Mouse (Mus musculus): ENCODE data around the gene Rab1b. TPM values are rescaled to one million over a fixed set of nuclear protein-coding genes. Genes with fewer than 3 reads are reported as not detected.

Rab1b gene
- polyA plus RNA-seq, 1 experiment, result 148 TPM

DNA sequence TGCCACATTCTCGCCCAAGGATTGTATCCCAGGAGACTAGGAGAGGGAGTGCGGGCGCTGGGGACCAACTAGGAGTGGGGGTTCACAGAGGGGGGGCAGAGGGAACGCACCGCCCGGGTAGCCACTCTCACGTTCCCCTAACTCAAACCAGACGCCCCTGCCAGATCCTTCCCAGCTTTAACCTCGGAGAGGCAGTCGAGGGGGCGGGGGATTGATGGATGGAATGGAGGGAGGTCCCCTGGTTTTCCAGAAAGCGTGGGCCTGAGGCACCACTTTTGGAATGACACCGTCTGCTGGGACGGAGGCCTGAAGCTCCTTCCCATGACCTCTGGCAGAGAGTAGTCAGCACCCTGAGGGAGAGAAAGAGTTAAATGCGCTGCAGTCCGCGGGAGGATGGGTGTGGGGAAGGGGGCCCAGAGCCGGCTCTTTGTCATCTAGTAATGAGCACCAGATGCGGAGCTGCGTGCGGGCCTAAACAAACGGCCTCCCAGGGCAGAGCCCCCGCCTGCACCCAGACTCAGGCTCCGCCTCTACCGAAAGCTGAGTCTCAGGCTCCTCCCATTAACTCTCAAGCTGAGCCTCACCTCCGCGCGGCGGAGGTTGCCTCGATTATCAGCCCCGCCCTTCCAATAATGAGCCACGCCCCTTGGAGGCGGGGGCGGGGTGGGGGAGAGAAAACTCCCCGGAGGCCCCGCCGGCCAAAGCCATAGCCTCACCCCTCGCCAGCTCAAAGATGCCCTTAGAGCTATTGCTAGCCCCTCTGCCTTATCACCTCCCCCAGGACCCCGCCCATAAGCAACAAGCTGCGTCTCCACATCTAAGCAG lies 35.1 kb downstream of the Rab1b start:
- DNase-seq (ENCODE audit: low spot score), result no peak

DNA sequence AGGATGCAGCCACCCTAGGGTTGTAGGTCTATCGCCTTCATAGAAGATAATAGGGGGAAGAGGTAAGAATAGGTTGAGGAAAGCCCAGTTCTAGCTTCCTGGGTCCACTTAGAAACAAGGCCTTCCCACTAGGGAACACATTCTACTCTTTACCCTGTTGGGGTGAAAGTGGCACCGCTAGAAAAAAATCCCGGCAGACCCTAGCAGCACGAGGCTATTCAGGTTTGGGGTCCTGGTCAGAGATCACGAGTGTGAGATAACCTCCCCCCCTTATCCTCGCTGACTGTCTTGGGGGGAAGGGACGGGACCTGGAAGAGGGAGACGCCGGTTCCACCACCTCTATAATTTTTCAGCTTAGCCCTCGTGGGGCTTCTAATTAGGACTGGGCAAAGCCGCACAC lies 35.8 kb downstream of the Rab1b start:
- no peak for DNase-seq (ENCODE audit: low spot score)

DNA sequence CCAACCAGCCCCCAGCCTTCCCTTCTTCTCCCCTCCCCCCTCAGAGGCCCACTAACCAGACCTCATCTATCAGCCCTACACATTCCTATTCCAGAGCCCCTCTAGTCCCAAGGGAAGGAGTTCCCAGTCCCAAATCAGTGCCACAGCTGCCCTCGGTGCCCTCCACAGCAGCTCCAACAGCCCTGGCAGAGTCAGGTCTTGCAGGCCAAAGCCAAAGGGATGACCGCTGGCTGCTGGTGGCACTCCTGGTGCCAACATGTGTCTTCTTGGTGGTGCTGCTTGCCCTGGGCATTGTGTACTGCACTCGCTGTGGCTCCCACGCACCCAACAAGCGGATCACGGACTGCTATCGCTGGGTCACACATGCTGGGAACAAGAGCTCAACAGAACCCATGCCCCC lies 36.9 kb downstream of the Rab1b start:
- no peak for DNase-seq (ENCODE audit: low spot score)

DNA sequence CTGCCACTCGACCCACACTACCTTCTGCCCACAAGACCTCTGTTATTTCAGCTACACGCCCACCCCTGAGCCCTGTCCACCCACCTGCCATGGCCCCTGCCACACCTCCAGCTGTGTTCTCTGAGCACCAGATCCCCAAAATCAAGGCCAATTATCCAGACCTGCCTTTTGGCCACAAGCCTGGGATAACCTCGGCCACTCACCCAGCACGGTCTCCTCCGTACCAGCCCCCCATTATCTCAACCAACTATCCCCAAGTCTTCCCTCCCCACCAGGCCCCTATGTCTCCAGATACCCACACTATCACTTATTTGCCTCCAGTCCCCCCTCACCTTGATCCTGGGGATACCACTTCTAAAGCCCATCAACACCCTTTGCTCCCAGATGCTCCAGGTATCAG lies 37.4 kb downstream of the Rab1b start:
- DNase-seq (ENCODE audit: low spot score), result no peak

DNA sequence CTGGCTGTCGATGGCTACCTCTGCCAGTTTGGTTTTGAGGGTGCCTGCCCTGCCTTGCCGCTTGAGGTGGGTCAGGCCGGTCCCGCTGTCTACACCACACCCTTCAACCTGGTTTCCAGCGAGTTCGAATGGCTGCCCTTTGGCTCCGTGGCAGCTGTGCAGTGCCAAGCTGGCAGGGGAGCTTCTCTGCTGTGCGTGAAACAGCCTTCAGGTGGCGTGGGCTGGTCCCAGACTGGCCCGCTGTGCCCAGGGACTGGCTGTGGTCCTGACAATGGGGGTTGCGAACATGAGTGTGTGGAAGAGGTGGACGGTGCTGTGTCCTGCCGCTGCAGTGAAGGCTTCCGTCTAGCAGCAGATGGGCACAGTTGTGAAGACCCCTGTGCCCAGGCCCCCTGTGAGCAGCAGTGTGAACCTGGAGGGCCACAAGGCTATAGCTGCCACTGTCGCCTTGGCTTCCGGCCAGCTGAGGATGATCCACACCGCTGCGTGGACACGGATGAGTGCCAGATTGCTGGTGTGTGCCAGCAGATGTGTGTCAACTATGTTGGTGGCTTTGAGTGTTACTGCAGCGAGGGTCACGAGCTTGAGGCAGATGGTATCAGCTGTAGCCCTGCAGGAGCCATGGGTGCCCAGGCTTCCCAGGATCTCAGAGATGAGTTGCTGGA lies 38.2 kb downstream of the Rab1b start:
- DNase-seq (ENCODE audit: low spot score), result no peak

DNA sequence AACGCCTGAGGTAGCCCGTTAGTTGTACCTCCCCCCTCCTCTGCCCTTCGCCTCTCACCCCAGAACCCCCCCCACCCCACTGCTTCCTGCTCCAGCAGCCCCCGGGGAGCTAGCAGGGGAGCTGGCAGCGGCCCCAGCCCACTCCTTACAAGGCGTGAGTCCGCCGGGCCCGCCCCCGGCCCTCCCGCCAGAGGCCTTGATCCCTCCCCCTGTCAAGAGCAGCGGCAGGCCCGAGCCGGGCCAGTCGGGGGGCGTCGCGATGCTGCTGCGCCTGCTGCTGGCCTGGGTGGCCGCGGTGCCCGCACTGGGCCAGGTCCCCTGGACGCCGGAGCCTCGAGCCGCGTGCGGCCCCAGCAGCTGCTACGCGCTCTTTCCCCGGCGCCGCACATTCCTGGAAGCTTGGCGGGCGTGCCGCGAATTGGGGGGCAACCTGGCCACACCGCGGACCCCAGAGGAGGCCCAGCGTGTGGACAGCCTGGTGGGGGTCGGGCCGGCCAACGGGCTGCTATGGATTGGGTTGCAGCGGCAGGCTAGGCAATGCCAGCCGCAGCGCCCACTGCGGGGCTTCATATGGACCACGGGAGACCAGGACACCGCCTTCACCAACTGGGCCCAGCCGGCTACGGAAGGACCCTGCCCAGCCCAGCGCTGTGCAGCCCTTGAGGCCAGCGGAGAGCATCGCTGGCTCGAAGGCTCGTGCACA lies 38.9 kb downstream of the Rab1b start, which contains the start of gene Cd248:
Gene Cd248 (plus strand): TSS at position 212 of the 703 bp plus-strand sequence.
- no peak for DNase-seq (ENCODE audit: low spot score)

DNA sequence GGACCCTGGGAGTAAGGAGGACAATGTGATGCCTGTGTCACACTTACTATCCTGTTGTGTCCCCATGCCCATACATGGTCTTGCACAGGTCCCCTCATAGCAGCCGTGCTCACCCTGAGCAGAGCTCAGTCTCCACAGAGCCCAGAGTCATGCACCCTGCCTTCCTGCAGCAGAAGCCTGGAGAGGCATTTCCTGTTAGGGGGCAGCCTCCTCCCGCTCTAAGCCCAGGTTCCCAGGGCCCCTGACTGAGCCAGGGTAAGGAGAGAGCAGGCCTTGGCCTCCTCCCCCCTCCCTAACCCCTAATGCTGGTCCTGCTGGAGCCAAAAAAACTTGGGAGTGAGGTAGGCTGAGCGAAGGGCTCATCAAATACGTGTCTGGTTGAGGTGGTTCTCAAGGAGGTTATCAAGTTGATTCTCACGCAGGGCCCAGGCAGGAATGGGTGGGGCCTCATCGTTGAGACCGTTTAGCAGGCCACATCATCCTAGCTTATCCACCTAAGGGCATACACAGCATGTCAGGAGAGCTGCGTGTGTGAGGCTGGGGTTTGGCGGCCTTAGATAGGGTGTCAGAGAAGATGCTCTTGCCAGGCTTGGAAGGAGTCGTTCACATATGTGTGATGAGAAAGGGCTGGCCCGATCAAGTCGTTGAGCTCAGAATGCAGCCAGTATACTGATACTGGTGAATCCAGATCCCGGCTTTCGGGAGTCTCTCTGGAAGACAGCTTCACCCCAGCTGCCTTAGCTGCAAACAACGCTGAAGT lies 39.7 kb downstream of the Rab1b start:
- DNase-seq (ENCODE audit: low spot score), result no peak

- DNase-seq (ENCODE audit: low spot score), result no peak
These were observed 41.8 kb downstream of the Rab1b start for GRCm38 (mm10) chr19:5065104-5065503.

DNA sequence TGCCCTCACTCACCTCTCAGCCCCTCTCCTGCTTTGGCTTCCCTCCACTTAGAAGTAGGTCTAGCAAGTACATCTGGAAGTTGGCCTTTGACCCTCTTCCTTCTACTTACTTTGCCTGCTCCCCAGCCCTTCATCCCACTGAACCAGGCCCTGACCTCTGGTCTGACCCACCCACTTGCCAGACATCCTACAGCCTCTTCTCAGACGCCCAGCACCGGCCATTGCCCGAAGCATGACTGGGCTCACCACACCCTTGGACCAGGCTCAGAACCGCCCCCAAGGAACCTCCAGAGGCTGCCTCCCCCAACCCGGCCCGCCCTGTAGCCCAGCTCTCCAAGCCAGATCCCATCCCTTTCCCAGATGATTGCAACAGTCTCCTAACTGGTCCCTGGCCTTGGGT lies 44.4 kb downstream of the Rab1b start:
- DNase-seq (ENCODE audit: low spot score), result no peak

DNA sequence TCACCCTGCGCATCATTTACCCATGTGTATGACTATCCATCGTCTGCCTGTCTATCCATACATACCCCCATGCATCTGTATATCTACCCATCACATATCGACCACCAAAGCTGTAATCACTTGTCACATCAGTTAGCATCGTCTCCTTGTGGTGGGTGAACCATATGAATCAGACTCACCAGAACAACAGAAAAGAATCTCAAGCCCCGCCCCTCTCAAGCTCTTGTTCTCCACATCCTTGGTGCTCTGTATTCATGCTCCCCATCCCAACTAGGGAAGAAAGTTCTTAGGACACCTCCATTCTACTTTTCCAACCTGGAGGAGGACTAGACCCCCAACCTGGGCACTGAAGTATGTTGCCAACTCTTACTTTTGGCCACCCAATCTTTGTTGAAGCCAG lies 44.8 kb downstream of the Rab1b start:
- DNase-seq (ENCODE audit: low spot score), result no peak

DNA sequence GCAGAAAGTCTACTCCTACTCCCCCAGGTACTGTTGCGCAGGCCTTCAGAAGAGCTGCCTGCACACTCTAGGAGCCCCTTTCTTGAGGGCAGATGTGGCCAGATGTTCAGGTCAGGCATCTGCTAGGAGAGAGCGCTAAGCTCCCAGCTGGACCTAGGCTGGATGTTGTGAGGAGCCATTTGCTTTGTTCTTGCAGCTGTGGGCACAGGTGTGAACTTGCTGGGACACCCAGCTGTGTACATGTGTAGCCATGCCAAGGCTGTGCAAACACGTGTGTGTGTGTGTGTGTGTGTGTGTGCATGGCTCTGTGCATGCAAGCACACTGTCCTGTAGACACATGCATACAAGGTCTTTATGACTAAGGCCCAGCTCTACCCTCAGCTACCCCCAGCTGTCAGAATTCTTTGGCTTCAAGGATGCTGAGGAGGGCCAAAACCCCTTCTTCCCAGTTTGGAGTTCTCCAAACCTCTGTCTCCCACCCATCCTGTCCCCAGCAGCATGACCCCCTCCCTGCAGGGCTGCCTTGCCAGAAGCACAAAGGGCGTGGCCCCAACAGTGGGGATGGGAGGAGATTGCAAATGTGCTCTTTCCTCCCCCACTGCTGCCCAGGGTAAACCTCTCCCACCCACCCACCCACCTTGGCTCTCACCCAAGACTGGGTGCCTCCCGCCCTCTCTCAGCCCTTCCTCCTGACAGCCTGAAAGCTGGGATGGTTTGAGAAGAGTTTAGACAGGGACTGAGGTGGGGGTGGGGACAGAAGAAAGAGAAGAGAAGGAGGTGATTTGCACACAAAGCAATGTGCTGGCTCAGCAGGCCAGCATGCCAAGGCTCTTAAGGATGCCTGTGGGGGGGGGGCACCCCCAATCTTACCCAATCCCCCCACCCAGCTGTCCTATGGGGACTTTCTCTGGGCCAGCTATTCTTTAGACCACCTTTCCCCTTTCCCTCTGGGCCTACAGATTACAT lies 46.2 kb downstream of the Rab1b start:
- no peak for DNase-seq (ENCODE audit: low spot score)

DNA sequence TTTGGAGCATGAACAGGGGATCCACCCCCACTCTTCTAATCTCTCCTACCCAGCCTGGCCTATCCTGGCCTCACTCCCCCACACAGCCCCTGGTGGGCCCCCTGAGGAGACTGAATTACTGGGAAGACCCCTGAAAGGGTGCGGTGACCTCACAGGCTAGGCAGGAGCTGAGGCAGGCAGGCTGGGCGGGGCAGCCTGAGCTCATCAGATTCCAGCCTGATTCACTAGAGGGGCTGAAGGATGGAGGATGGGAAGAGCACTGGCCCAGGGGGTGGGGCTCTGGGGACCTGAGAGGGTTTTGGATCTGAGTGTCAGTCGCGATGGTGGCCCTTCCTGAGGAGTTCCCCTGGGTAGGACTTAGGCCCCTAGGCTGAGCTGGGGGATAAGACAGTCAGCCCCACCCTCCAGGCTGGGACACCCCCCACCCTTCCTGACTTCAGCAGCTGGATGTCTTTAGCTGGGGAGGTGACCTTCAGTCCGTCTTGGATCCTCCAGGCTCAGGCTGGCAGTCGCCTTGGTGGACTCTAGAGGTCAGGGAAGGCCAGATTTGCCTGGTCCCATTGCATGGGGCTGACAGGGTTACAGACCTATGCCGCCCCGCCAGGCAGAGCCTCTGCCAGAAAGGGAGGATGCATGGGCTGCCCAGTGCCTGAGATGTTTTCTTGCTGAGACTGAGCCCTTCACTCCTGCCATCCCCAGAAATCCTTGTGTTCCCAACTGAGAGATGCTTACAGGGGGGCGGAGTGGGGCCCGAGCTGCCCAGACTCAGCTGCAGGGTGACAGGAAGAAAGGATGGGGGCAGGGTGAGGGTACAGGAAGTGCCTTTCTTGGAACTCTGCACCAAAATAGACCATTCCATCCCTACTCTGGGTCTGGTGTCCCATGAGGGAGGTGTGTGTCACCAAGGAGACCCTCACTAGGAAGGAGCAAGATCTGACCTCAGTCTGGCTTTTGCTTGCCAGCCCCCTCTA lies 47.8 kb downstream of the Rab1b start:
- DNase-seq (ENCODE audit: low spot score), result no peak

DNA sequence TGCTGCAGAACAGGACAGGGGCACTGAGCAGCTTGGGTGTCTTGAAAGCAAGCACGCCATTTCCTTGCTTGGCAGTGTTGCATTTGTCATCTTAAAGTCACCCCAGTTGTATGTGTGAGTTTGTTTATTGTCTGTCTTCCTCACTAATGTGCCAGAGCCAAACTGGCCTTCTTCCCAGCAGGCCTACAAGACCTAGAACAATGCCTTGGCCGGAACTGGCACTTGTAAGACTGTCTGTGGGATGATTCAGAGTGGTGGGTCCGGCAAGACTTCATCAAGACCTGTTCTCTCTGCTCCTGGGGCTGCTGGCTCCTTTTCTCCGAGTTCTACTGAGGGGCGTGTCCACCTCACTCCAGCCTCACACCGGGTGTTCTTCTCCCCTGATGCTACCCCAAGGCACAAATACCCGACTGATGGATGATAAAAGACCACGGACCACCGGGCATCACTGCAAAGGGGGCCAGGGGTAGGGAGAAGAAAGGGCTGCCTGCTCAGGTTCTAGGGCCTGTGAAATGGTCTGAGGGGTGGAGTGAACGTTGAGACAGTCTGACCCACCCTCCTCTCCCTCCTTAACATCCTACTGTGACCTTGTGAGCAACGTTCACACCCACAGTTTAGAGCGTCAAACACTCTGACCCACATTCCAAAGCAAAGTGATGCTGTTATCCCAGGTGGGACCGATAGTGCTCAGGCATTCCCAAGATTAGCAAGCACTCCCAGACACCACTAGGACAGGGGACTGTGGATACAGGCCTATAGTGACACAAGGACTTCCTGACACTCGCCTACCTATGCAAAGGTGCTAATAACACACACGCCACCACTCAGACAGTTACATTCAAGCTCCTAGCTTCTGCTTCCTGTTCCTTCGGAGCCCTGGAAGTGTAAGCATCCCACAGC lies 48.7 kb downstream of the Rab1b start:
- DNase-seq (ENCODE audit: low spot score), result no peak

DNA sequence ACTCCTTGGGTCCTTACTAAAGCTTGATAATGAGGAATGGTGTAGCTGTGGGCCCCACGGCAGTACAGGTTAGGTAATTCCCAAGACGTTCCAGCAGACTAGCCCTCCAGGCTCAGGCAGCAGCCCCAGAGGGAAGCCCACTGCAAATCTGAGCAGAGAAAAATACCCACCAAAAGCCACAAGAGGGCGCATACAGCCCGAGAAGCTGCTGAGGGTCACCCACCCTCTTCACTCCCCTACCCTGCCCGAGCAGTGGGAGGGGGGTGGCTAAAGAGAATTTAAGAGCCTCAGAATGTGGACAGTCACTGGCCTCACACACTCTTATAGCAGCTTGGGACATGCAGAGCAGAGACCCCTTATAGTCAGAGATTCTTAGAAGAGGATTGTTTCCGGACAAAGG lies 50.6 kb downstream of the Rab1b start:
- DNase-seq (ENCODE audit: low spot score), result no peak

DNA sequence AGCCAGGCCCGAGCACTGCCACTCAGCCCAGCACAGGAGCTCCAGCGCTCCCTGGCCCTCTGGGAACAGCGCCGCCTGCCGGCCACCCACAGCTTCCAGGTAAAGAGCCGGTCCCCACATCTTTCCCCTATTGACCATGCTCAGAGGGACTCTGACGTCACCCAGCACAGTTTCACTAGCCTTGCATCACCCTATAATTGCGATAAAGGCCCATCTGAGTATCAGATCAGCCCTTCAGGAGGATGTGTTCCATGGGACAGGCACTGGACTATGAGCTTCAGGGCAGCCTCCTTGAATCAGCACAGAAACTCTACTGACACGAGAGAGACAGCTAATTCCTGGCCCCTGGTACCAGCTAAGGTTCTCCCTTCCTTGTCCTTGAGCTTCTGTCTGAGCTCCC lies 53.0 kb downstream of the Rab1b start:
- no peak for DNase-seq (ENCODE audit: low spot score)

DNA sequence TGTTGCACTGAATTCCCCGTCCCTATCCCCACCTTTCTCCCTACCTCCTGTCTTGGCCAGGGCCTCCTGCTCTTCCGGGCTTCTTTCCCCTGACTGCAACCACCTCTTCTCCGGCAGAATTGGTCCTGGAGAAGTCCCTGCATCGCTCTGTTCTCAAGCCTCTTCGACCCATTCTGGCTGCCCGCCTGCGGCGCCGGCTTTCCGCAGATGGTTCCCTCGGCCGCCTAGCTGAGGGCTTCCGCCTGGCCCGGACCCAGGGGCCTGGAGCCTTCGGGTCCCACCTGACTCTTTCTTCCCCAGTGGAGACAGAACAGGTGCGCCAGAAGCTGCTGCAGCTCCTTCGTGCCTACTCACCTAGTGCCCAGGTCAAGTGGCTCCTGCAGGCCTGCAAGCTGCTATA lies 54.0 kb downstream of the Rab1b start:
- DNase-seq (ENCODE audit: low spot score), result no peak

- no peak for DNase-seq (ENCODE audit: low spot score)
These were observed 54.6 kb downstream of the Rab1b start for GRCm38 (mm10) chr19:5052166-5052822.

DNA sequence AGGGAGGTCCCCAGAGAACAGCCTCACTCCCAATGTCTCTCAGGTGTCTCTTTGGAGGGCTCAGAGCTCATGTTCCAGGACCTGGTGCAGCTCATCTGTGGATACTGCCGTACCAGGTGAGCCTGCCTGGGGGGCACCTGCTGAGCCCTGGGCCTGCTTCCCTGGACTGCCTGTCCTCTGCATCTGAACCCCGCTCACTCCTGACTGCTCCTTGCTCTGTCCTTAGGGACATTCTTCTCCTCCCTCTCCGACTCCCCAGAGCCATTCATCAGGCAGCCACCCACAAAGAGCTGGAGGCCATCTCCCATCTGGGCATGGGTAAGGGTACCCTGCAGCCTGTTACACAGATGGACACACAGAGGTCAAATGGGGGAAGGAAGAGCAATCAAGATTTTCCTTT lies 55.4 kb downstream of the Rab1b start:
- DNase-seq (ENCODE audit: low spot score), result no peak

All from urinary bladder, adult 2 months (tissue).